Mouse (Mus musculus): ENCODE results near the gene Accsl.

DNA sequence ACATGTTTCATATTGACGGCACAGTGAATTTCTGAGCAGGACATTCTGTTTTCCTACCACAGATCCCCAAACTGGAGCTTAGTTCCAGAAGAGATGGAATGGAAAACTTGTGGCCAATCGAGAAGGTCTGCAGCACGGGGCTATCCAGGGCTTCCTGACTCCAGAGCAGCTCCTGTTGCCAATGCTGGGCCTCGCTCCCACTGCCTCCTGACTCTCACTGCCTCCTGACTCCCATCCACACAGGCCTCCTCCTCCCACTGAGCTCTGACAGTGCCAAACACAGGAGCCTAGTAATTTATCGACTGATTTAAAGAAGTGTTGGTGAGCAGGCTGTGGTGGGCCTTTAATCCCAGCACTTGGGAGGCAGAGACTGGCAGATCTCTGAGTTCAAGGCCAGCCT, 60.9 kb downstream of the Accsl start:
- no peak for TF ChIP-seq POLR2A (IDR thresholded peaks at IDR 0.05; ENCODE audit: borderline replicate concordance, extremely low read depth, low read depth, low read length)
- no peak for TF ChIP-seq CTCF (IDR thresholded peaks at IDR 0.05; ENCODE audit: insufficient read depth, low read length)
